Mouse (Mus musculus) brain, embryonic 18.5 days (tissue): Measurements from ENCODE around the gene Stkld1.
"Not testable (repeated sequence)": the region's sequence is repeated elsewhere in the genome, so short reads cannot be mapped to it uniquely, and the experiment has no call there.

Source experiments
- DNase-seq: peaks from one replicate; pipeline ENCODE4 v3.0.0-alpha.2; 2012; ENCODE audit warnings: low read depth, low spot score

Gene Stkld1

GRCm38 (mm10) chr2:26933304-26934055 lies at the start of gene Stkld1, which contains the start of gene Surf4:
Stkld1 (plus strand) TSS chr2:26934047.
Surf4 (minus strand) TSS chr2:26933928.
- DNase-seq: peak; percentile 81

GRCm38 (mm10) chr2:26885541-26885940 lies 48.3 kb upstream of the Stkld1 start:
- DNase-seq: not testable (repeated sequence)

- not testable (repeated sequence) for DNase-seq
These were observed 47.7 kb upstream of the Stkld1 start for GRCm38 (mm10) chr2:26886170-26886569.

- DNase-seq: no peak
These were observed 37.9 kb upstream of the Stkld1 start for GRCm38 (mm10) chr2:26895898-26896297.

- no peak for DNase-seq
These were observed 33.1 kb upstream of the Stkld1 start for GRCm38 (mm10) chr2:26900731-26901130.

- DNase-seq: no peak
These were observed 31.9 kb upstream of the Stkld1 start for GRCm38 (mm10) chr2:26901834-26902400.

GRCm38 (mm10) chr2:26902467-26903220 lies 31.2 kb upstream of the Stkld1 start, which contains the start of gene Surf6:
Surf6 (minus strand) TSS chr2:26902879.
- peak; percentile 95 for DNase-seq

- no peak for DNase-seq
These were observed 30.5 kb upstream of the Stkld1 start for GRCm38 (mm10) chr2:26903311-26903710.

GRCm38 (mm10) chr2:26905936-26906335 lies 27.9 kb upstream of the Stkld1 start:
- DNase-seq: no peak

- no peak for DNase-seq
These were observed 27.4 kb upstream of the Stkld1 start for GRCm38 (mm10) chr2:26906431-26906830.

- no peak for DNase-seq
These were observed 26.7 kb upstream of the Stkld1 start for GRCm38 (mm10) chr2:26907109-26907508.

- DNase-seq: no peak
These were observed 25.0 kb upstream of the Stkld1 start for GRCm38 (mm10) chr2:26908710-26909386.

GRCm38 (mm10) chr2:26909387-26909784 lies 24.5 kb upstream of the Stkld1 start:
- no peak for DNase-seq

GRCm38 (mm10) chr2:26910124-26910993 lies 23.5 kb upstream of the Stkld1 start, which contains the start of the genes Med22 and Rpl7a:
Med22 (minus strand) TSS chr2:26910677.
Rpl7a (plus strand) TSS chr2:26910764.
- peak; percentile 96 for DNase-seq

- no peak for DNase-seq
These were observed 22.7 kb upstream of the Stkld1 start for GRCm38 (mm10) chr2:26910994-26911765.

GRCm38 (mm10) chr2:26912253-26912770 lies 21.5 kb upstream of the Stkld1 start:
- DNase-seq: no peak

- DNase-seq: no peak
These were observed 20.3 kb upstream of the Stkld1 start for GRCm38 (mm10) chr2:26913416-26914147.

- no peak for DNase-seq
These were observed 19.5 kb upstream of the Stkld1 start for GRCm38 (mm10) chr2:26914148-26914941.
